Mouse (Mus musculus) layer of hippocampus, postnatal 14 days (tissue): ENCODE results near the gene Qpctl. TPM values are rescaled to one million over a fixed set of nuclear protein-coding genes. Genes with fewer than 3 reads are reported as not detected.
"Not testable (repeated sequence)": the region's sequence is repeated elsewhere in the genome, so short reads cannot be mapped to it uniquely, and the experiment has no call there.

Source experiments
- DNase-seq, 2 experiments: peaks; one replicate each; pipeline ENCODE4 v3.0.0; 2021 to 2022; ENCODE audit warnings: low spot score in 2 of 2, mixed read lengths in 1 of 2
- total RNA-seq, 2 experiments: library from RNA; stranded (reverse); gene quantifications; 2 replicates each; pipeline ENCODE4 v1.2.3; 2021

Gene Qpctl
- total RNA-seq, 2 experiments from 2014 or later: 19.5 to 22.4 TPM

- DNase-seq: no peak
Measured at GRCm38 (mm10) chr7:19164978-19165377, 15.9 kb upstream of the Qpctl start.

DNA sequence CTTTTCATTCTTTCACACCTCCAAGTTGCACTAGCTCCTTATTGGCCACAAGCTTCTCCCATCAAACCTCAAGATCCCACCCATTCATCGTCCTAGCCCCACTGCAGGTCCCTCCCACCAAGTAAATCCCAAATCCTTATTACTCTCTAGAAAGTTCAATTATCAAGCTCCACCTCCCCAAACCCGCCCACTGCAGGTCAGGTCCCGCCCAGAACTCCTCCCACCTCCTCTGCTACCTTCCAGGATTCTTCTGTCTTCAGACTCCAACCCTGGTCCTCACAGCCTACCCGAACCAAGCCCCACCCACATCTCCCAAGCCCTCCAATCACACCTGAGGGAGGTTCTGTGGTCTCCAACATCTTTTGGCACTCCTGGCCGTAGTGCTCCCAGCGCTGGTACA, 15.1 kb upstream of the Qpctl start:
- DNase-seq: no peak

DNA sequence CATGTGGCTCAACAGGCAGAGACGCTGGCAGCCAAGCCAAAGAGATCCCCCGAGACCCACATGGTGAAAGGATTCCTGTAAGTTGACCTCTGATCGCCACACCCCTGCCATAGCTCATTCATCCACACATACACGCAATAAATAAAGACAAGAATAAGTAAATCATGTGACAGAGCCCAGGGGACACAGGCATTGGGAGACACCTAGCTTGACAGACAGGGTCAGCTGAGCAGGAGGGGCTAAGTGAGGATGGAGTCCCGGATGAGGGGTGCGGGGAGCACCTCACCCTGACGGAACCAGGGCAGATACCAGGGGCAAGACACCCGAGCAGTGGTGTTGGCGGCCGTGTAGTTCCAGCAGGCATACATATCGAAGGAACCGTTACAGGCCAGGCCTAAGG, 14.7 kb upstream of the Qpctl start:
- no peak for DNase-seq

- no peak for DNase-seq
Measured at GRCm38 (mm10) chr7:19162928-19163327, 13.8 kb upstream of the Qpctl start.

DNA sequence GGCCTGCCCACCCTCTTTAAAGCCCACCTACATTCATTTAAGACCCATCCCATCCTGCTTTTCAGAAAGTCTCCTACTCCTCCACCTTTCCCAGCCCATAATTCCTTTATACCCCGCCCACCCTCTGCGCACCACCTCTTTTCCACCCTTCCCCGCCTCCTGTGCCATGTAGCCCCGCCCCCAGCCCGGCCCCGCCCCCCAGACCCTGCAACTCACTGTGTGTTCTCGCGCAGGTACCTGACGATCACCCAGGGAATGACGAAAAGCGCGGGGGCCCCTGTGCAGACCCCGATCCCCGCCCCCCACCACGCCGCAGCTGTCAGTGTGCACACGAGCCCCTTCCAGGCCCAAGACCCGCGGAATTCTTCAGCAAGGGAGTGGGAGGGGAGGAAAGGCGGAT, 11.0 kb upstream of the Qpctl start:
- no peak for DNase-seq

DNA sequence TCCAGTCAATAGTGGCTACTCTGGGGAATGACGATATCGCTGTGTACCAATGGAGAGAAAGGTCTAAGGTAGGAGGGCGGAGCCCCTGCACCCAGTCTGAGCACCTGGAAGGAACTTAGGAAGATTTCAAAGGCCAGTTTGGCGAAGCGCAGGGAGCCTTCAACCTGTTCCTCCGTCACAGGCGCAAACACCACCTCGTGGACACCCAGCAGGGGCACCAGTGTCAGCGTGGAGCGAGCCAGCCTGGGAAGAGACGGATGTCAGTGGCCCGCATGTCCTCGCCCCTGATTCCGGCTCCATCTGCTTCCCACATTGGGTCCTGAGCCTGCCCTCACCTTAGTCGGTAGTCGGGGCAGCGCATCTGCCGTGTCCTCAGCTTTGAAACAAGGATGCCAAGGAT, 10.3 kb upstream of the Qpctl start:
- DNase-seq: no peak

GRCm38 (mm10) chr7:19158601-19159000, 9.5 kb upstream of the Qpctl start:
- no peak for DNase-seq

DNA sequence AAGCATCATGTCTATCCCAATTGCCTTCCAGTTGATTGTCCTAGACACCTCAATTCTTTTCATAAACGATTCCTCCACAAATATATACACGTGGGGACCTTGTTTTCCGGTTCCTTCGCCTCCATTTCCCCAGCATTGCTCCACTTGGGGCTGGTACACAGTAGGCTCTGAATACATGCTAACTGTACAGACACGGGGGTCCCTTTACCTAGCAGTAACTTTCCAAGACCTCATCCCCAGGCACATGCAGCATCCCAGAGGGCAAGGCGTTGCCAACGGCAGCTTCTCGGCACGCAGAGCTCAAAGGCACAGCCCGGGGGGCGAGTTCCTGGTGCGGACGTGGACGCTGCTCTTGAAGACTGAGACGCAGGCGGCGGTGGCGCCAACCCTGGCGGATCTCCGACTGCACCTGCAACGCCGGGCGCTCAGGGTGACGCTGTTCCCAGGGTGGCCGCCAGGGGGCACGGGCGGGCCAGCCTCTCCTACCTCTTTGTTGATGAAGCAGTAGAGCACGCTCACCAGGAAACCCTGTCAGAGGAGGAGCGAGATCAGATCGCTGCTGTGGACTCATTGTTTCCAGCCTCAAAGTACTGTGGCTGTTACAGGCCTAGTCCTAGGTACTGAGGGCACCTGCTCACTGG, 8.2 kb upstream of the Qpctl start:
- DNase-seq: peak; percentile 92

DNA sequence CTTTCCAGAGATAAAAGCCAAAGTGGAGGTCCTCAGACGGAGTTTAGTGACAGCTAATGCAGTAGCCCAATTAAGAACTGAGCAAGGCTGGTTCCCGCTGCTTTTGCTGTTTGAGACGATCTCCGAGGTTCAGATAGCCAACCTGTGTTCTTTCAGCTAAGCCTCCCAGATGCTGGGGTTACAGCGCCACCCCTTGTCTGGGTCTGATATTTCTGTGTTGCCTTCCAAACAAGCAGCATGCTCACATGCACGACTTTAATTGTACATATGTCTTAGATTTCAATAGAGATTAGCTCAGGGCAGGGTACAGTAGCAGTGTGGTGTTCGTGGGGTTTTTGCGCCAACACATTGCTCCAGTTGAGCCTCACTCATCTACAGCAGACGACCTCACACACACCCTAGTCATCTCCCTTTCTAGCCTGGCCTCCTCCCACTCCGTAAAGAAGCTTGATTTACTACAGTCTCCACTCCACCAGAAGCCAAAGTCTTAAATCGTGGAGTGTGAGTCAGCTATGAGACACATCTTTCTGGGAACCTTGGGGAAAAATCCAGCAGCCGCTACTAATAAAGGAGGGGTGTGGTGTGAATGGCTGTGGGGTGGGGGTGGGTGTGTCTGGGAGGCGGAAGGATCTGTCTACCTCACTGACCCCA, 6.9 kb upstream of the Qpctl start:
- DNase-seq: no peak

DNA sequence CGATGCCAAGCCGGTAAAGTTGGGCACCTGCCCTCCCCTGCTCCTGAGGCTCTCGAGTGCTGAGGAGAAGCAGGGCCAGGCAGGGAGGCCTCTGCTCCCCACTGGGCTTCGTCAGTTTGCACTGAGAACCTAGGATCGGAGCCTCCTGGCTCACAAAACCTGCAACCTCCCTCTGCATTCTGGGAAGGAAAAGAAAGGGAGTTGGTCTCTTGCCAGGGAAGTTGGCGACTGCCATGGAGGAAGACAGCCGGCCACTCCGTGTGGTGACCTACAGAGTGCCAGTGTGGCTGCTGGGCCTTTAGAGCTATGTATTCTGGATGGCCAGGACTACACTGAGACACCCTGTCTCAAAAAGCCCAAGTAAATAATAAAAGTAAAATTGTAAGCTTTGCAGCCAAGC, 5.7 kb upstream of the Qpctl start:
- no peak for DNase-seq

DNA sequence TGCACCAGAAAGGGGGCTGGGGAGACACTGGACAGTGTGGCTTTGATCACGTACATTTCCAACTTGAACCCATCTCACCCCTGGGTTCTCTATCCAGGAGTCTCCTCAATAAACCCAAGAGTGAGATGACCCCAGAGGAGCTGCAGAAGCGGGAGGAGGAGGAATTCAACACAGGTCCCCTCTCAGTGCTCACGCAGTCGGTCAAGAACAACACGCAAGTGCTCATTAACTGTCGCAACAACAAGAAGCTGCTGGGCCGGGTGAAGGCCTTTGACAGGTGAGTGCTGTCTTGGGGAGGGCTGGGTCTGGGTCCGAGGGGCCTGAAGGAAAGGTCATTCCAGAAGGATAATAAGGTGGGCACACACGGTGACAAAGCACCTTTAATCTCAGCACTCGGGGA, 2.0 kb upstream of the Qpctl start:
- DNase-seq: not testable (repeated sequence)

GRCm38 (mm10) chr7:19149626-19150025, 535 bp upstream of the Qpctl start, which contains the start of gene Snrpd2:
Gene Snrpd2 (plus strand): TSS chr7:19149722.
- peak; percentile 95 to 96 for DNase-seq

GRCm38 (mm10) chr7:19148180-19148874, 764 bp downstream of the Qpctl start:
- no peak for DNase-seq

DNA sequence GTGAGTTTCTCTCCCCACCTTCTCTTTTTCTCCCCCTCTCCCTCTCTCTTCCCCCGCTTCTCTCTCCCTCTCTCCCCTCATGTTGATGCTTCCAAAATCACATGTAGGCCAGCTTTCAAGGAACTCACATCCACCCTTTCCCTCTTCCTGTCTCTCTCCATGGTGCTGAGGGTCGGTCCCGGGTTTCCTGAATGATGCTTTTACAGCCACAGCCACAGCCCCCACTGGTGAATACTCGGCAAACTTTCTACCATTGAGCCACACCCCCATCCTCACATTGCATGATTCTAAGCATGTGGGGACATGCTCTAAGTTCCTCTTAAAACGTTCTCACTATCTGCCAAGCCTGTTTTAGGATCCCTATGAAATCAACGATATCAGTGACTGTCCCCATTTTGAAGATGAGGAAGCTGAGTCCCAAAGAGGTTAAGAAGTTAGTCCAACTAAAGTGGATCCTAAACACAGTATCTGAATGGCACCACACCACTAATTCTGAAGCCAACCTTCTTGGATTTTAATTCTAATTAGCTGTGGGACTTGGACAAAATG, 1.5 kb downstream of the Qpctl start:
- no peak for DNase-seq

- DNase-seq: no peak
Measured at GRCm38 (mm10) chr7:19146793-19147192, 2.3 kb downstream of the Qpctl start.

- DNase-seq: peak; percentile 41 to 64
Measured at GRCm38 (mm10) chr7:19137380-19137779, 11.7 kb downstream of the Qpctl start.

DNA sequence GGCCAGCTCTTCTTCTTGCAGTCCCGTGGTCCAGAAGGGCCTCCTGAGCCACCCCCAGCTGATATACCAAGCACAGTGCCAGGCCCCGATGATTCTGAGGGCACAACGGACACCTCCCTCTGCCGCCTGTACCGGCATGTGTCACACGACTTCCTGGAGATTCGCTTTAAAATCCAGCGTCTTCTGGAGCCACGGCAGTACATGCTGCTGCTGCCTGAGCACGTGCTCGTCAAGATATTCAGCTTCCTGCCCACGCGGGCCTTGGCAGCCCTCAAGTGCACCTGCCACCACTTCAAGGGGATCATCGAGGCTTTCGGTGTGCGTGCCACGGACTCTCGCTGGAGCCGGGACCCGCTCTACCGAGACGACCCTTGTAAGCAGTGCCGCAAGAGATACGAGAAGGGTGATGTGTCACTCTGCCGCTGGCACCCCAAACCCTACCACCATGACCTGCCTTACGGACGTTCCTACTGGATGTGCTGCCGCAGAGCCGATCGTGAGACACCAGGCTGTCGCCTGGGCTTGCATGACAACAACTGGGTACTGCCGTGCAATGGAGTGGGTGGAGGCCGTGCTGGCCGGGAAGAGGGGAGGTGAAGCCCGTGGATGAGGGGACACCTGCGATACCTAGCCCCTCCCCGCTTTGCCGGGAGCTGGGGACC, 12.3 kb downstream of the Qpctl start:
- DNase-seq: no peak

GRCm38 (mm10) chr7:19136168-19136567, 12.9 kb downstream of the Qpctl start:
- no peak for DNase-seq

- DNase-seq: peak; percentile 94 to 98
Measured at GRCm38 (mm10) chr7:19131324-19131848, 17.7 kb downstream of the Qpctl start.

- DNase-seq: no peak
Measured at GRCm38 (mm10) chr7:19130657-19131056, 18.4 kb downstream of the Qpctl start.

DNA sequence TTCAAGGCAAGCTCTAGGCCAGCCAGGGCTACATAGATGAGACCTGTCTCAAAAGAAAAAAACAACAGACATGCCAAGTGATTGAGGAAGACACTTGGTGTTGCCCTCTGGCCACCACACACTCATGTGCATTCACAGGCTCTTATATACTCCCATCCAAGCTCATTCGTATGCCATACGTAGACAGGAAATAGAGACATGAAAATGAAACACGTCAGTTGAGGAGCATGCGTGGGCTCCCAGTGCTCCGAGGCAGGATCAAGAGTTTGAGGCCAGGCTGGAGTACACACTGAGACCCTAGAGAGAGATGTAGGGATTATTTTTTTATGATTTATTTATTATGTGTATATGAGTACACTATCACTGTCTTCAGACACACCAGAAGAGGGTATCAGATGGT, 19.7 kb downstream of the Qpctl start:
- no peak for DNase-seq
